Mouse (Mus musculus): ENCODE data around the gene Gm20388. TPM values are rescaled to one million over a fixed set of nuclear protein-coding genes. Genes with fewer than 3 reads are reported as not detected.

The Gm20388 gene
- polyA plus RNA-seq, 1 experiment from 2014 or later, result not detected

DNA sequence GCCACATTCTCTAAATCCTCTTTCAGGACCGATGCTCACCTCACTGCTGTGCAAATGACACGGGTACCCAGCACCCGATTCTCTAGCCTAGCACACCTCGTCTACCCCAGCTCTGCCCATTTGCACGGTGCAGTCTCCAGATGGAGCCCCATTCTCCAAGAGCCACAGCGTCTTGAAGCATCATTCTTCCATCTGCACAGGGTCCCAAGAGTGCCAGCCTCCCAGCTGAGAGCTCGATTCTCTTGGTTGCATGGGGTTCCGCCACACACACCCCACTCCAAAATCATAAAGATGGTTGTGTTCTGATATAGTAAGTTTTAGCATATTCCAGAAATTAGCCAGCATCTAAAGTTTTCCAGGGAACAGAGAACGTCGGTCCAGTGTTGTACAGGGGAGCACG lies 2432.7 kb downstream of the Gm20388 start:
- WGBS, result 8% methylated on average over 11 of the region's 11 CpGs
- Histone ChIP-seq H3K4me2 (peak overlapping the region; percentile 69), H3K36me3 (peaks cover 9% of the 10 kb centered on the region; the same call in 1 of the 2 replicates), H3K9ac (peak overlapping the region; percentile 52), H3K27me3 (no peaks in the 10 kb centered on the region; the same call in 1 of the 2 replicates), H3K4me3 (peak overlapping the region; percentile 41), H3K27ac (no peak overlapping the region), H3K4me1 (replicated peaks) (peaks cover 49% of the 10 kb centered on the region), H3K9me3 (replicated peaks) (no peaks in the 10 kb centered on the region)
- no peak for ATAC-seq (replicated peaks; ENCODE audit: insufficient number of reproducible peaks, insufficient read depth, low FRiP score, low read depth)

DNA sequence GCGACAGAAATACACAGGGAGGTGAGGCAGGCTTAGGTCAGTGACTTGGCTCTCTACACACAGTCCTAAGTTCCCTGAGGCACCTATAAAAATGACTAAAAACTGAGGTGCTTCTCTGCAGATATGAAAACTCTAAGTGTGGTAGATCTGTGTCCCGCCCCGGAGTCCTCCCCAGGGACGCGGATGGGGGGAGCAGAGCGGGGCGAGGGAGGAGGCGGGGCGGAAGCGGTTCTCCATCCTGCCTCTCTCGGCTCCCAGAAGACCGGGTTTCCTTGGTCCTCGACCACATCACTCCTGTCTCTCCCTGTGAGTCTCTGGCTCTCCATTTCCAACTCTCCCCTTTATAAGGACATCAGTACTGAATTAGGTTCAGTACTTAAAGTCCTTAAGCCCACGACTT lies 2433.1 kb downstream of the Gm20388 start:
- Histone ChIP-seq H3K9ac (peak overlapping the region; percentile 52), H3K9me3 (replicated peaks) (no peaks in the 10 kb centered on the region), H3K27me3 (no peaks in the 10 kb centered on the region; the same call in 1 of the 2 replicates), H3K4me2 (peak overlapping the region; percentile 69), H3K4me3 (peak overlapping the region; percentile 41), H3K4me1 (replicated peaks) (peaks cover 49% of the 10 kb centered on the region), H3K27ac (no peak overlapping the region), H3K36me3 (peaks cover 9% of the 10 kb centered on the region; the same call in 1 of the 2 replicates)
- ATAC-seq (replicated peaks; ENCODE audit: insufficient number of reproducible peaks, insufficient read depth, low FRiP score, low read depth), result 0 out of 2 replicates have a peak, but pooled peaks have one; percentile 8
- WGBS, result under 1% methylated on average over 14 of the region's 14 CpGs

DNA sequence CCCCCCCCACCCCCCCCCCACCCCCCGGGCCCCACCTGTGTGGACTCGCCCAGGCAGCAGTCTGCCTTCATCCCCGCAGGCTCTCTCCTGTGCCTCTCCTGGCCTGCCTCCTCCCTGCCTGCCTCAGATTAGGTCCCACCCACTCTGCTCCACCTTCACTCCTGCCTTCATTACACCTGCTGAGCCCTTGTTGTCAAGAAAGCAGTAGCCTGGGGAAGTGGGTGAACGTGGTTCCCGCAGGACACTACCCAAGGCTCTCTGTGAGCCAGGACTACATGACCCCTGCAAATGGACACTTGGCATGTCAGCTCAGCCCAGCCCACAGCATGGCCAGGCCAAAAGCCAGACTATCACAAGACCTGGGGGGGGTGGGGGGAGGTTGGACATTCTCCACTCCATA lies 2433.6 kb downstream of the Gm20388 start:
- no peaks in the 10 kb centered on the region for H3K9me3 ChIP-seq (replicated peaks)
- no peak overlapping the region for H3K27ac ChIP-seq
- no peak overlapping the region for H3K9ac ChIP-seq
- no peak for ATAC-seq (replicated peaks; ENCODE audit: insufficient number of reproducible peaks, insufficient read depth, low FRiP score, low read depth)
- peaks cover 51% of the 10 kb centered on the region for H3K4me1 ChIP-seq (replicated peaks)
- H3K4me2 ChIP-seq, result peak overlapping the region; percentile 69
- H3K36me3 ChIP-seq, result peaks cover 9% of the 10 kb centered on the region; the same call in 1 of the 2 replicates
- no peak overlapping the region for H3K4me3 ChIP-seq
- H3K27me3 ChIP-seq, result no peaks in the 10 kb centered on the region; the same call in 1 of the 2 replicates
- 3% methylated on average over 2 of the region's 5 CpGs for WGBS

DNA sequence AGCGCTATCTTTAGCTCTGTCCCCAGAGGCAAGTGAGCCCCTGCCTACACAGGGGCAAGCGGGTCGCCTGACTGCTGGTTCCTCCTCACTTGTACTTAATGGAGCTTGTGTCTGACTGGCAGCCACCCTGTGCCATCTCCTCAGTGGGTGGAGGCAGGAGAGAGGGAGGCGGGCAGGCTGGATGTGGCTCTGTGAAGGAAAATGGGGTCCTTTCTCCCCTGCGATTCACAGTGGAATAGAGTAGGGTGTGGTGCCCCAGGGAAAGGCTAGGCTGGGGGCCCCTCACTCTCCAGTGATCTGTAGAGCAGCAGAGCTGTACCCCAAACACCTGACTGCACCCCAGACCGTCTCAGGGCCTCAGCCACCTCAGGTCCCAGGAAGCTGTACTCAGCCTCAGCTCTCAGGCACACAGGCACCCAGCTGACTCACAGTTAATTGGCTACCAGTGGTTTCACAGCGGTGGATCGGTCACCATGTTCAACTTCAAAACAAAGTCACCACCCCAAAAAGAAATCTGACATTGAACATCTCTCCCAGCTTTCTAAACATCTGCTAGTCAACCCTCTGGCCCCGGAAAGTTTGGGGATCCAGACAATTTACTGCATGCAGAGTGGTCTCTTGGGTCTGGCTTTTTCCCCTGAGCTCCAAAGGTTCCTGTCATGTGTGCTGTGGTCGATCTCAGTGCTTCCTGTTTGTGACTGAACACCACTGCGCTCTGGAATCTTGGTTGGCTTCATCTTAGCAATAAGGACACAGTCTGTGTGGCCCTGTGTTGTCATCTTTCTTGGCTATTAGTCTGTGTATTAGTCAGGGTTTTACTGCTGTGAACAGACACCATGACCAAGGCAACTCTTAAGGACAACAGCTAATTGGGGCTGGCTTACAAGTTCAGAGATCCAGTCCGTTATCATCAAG lies 2434.8 kb downstream of the Gm20388 start:
- WGBS, result 50% methylated on average over 12 of the region's 12 CpGs
- Histone ChIP-seq H3K9ac (no peak overlapping the region), H3K36me3 (no peaks in the 10 kb centered on the region), H3K27ac (0 out of 2 replicates have a peak overlapping the region, but pooled peaks have one; percentile 9), H3K4me1 (replicated peaks) (peaks cover 62% of the 10 kb centered on the region), H3K4me2 (no peak overlapping the region), H3K4me3 (no peak overlapping the region), H3K9me3 (replicated peaks) (no peaks in the 10 kb centered on the region), H3K27me3 (no peaks in the 10 kb centered on the region; the same call in 1 of the 2 replicates)
- ATAC-seq (replicated peaks; ENCODE audit: insufficient number of reproducible peaks, insufficient read depth, low FRiP score, low read depth), result no peak

DNA sequence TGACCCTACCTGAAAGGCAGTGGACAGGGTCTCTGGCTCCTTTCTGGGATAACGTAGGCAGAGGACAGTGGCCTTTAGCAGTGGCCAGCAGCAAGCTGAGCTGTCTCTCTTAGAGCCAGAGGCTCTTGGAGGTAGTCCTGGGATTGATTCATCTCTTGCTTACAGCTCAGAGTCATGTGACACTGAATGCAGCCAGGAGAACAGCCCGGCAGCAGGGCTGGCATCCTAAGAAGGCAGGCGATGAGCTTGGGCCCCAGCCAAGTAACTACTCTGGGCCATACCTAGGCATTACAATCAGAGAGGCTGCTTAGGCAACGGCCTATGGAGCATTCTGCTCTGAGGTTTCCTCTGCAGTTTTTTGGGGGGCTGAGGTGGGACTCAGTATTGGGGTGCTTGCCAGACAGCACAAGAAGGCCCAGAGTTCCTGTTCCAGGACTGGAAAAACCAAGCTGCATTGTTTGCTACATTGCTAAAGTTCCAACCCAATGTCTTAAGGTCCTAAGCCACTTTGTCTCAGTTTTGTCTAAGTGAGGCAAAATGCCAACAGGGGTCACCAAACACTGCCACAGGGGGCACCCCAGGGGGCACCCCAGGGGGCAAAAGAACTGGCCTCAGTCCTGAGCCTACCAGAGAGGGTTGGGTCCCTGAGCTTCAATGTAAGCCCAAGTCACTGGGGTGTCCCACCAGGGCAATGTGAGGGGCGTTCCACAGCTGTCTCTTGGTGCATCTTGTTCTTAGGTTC lies 2437.3 kb downstream of the Gm20388 start:
- no peak overlapping the region for H3K4me3 ChIP-seq
- peaks cover 8% of the 10 kb centered on the region; the same call in 1 of the 2 replicates for H3K27me3 ChIP-seq
- H3K4me1 ChIP-seq (replicated peaks), result peaks cover 52% of the 10 kb centered on the region
- H3K27ac ChIP-seq, result 0 out of 2 replicates have a peak overlapping the region, but pooled peaks have one; percentile 42
- no peak overlapping the region for H3K9ac ChIP-seq
- H3K36me3 ChIP-seq, result no peaks in the 10 kb centered on the region
- 43% methylated on average over 5 of the region's 5 CpGs for WGBS
- no peak overlapping the region for H3K4me2 ChIP-seq
- ATAC-seq (replicated peaks; ENCODE audit: insufficient number of reproducible peaks, insufficient read depth, low FRiP score, low read depth), result peak; percentile 36; the same call in 1 of the 2 replicates
- no peaks in the 10 kb centered on the region for H3K9me3 ChIP-seq (replicated peaks)

DNA sequence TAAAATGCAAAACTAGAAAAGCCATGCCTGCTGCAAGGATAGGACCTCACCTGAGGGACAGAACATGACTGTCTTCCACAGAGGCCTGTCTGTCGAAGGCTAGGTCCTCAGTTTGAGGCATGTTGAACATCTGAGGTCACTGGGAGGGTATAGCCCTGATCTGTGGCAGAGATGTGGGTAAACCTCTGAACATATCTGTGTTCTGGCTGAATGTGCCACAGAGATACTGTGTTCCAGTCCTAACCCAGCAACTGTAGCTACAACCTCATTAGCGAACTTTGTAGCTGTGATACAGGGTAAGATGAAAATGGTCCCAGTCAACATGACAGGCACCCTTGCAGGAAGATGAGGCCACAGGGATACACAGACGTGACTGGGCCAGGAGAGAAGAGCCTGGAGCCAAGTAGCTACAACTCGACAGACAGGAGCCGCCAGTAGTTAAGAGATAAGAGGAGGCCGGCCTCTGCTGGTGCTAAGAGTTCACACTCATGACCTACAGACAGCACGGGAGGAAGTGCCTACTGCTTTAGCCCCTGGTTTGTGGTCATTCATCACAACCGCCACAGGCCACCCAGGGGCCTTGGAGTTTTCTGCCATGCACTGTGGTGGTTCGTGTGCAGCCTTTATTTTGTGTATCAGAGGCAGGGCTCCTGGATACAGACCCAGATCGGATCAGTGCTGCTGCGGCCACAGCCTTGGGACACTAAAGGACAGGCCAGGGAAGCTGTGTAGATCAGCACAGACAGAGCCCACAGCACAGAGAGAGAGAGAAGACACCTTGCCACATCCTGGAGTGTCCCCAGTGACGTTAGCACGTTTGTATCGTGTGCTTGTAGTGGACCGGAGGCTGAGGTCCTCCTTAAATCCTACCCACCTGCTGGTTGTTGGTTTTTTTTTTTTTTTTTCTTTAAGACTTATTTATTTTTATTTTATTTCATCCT lies 2439.0 kb downstream of the Gm20388 start:
- ATAC-seq (replicated peaks; ENCODE audit: insufficient number of reproducible peaks, insufficient read depth, low FRiP score, low read depth), result 0 out of 2 replicates have a peak, but pooled peaks have one; percentile 17
- H3K27ac ChIP-seq, result peak overlapping the region; percentile 10
- no peak overlapping the region for H3K9ac ChIP-seq
- no peak overlapping the region for H3K4me2 ChIP-seq
- WGBS, result 18% methylated on average over 15 of the region's 15 CpGs
- H3K9me3 ChIP-seq (replicated peaks), result no peaks in the 10 kb centered on the region
- H3K27me3 ChIP-seq, result 0 out of 2 replicates have a peak, but pooled peaks cover 8% of the 10 kb centered on the region
- H3K36me3 ChIP-seq, result no peaks in the 10 kb centered on the region
- no peak overlapping the region for H3K4me3 ChIP-seq
- H3K4me1 ChIP-seq (replicated peaks), result peaks cover 36% of the 10 kb centered on the region

DNA sequence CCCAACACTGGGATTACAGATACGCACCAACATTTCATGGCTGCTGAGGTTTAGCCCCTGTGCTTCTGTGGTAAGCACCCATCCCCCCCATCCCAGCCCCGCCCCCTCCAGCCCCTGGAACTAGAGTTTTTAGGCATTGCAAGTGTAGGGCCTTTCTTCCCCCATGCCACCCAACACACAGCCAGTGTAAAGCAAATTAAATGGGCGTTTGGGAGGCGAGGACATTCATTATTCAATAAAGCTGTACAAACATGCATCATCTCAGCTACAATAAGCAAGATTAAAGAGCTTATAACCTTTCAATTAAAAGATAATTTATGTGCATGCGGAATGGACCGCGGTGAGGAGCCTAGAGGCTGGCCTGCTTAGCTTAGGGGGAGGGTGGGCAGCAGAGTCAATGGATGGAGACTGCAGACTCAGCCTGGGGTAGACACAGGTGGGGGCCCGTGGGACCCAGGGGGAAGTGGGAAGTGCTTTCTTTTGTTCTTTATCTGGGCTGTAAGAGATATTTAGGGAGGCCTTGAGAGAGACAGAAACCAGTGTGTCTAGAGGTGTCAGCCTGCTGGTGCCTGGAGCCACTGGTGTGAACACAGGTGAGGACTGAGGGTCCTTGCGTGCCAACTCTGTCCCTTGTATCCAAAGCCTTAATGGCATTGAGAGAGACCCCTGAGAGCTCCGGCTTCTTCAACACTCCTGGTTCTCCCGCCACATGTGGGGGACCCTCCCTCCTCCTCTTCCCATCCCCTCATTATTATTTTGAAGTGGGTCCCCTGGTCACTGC lies 2439.9 kb downstream of the Gm20388 start:
- H3K9me3 ChIP-seq (replicated peaks), result no peaks in the 10 kb centered on the region
- 45% methylated on average over 11 of the region's 11 CpGs for WGBS
- H3K4me1 ChIP-seq (replicated peaks), result peaks cover 28% of the 10 kb centered on the region
- H3K36me3 ChIP-seq, result no peaks in the 10 kb centered on the region
- H3K4me3 ChIP-seq, result no peak overlapping the region
- no peak overlapping the region for H3K4me2 ChIP-seq
- no peak overlapping the region for H3K27ac ChIP-seq
- H3K9ac ChIP-seq, result no peak overlapping the region
- H3K27me3 ChIP-seq, result 0 out of 2 replicates have a peak, but pooled peaks cover 8% of the 10 kb centered on the region
- ATAC-seq (replicated peaks; ENCODE audit: insufficient number of reproducible peaks, insufficient read depth, low FRiP score, low read depth), result no peak

DNA sequence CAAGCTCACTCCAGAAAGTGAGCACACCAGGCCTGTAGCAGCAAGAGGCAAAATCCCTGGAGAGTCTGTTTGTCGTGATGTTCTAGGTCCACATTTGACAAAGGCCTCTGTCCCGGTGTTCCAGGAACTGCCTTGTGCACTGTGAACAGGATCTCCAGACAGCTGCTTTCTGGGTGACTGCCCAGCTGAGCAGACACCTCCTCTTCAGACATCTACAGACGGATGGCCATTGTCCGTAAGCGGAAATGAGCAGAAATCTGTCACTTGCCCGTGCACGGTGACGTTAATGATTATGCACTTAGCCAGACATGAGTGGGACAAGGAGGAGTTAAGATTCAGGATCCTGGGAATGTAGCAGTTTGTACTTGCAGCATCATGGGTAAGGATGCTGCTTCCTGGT lies 2443.5 kb downstream of the Gm20388 start:
- peaks cover 17% of the 10 kb centered on the region for H3K4me1 ChIP-seq (replicated peaks)

DNA sequence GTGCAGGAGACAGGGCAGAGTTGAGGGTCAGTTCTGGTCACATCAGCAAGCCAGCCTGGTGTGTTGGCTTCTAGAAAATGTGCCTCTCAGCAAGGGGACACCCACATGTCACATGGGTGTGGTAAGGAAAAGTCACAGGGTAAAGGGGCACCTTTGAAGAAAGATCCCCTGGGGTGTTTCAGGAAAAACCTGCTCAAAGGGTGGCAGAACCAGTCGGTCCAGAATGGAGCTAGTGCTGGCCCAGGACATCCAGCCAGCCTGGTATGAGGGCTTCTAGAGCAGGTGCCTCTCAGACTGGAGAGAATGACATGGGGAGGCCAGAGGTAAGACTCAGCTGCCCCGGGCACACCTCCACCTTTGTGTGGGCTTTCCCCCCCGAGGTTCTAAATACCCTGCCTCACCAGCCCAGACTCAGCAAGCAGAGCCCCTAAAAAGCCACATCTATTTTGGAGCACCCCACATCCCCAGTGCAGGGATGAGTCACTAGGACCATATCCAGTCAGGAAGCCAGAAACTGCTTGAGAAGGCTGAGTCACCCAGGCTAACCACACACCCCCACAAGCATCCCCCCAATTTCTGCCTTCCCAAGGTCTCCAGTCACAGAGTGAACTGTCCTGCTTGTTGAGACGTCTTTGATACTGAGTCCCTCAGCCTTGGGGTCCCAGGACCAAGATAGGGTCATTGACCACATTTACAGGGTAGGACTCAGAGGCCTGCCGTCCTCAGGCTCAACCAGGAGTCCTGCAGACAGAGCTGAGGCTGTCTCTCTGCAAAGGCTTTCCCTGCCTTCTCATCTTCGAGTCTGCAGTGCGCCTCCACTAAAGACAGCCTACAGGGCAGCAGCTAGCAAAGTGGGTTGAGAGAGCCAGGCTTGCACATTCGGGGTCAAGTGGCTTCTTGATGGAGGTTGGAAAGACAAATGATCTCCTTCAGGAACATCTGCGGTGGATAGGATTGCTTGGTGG lies 2445.3 kb downstream of the Gm20388 start:
- Histone ChIP-seq H3K27me3 (peaks cover 18% of the 10 kb centered on the region; the same call in 1 of the 2 replicates), H3K27ac (no peak overlapping the region), H3K36me3 (no peaks in the 10 kb centered on the region), H3K4me1 (replicated peaks) (no peaks in the 10 kb centered on the region), H3K9me3 (replicated peaks) (no peaks in the 10 kb centered on the region), H3K4me2 (no peak overlapping the region), H3K9ac (no peak overlapping the region), H3K4me3 (no peak overlapping the region)
- 66% methylated on average over 9 of the region's 9 CpGs for WGBS
- no peak for ATAC-seq (replicated peaks; ENCODE audit: insufficient number of reproducible peaks, insufficient read depth, low FRiP score, low read depth)

More for the DNA sequence above, 2443.5 kb downstream of the Gm20388 start:
- Histone ChIP-seq H3K9me3 (replicated peaks) (no peaks in the 10 kb centered on the region), H3K9ac (no peak overlapping the region), H3K36me3 (no peaks in the 10 kb centered on the region), H3K4me2 (no peak overlapping the region), H3K27ac (no peak overlapping the region), H3K27me3 (peaks cover 18% of the 10 kb centered on the region; the same call in 1 of the 2 replicates), H3K4me3 (no peak overlapping the region)
- 78% methylated on average over 8 of the region's 8 CpGs for WGBS
- no peak for ATAC-seq (replicated peaks; ENCODE audit: insufficient number of reproducible peaks, insufficient read depth, low FRiP score, low read depth)
